Mouse (Mus musculus): ENCODE measurements around the gene Nckap5.

GRCm38 (mm10) chr1:126731691-126732090 is 98.9 kb downstream of the Nckap5 start:
- TF ChIP-seq CTCF (IDR thresholded peaks at IDR 0.05; ENCODE audit: insufficient read depth, low read depth, low read length) = no peak
- TF ChIP-seq POLR2A (IDR thresholded peaks at IDR 0.05; ENCODE audit: insufficient read depth, low read depth, low read length) = no peak
